In the genomic region with DNA sequence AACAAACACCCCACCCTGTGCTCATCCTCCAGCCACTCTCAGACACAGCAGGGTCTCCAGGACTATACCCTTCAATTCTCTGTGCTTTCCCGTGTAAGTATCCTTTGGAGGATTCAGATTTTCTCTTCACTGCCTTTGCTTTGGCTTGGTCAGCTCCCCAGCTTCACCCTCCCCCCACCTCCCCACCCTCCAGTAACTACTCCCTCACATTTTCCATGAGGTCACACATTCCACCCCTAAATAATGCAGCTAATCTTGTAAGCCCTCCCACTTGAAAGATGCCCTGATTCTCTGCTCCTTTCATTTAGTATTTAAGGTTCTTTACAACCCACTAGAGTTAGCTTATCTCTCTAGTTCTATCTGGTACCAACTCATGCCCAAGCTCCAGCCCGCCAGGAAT, we compare ENCODE assay signal across 19 mouse cellular contexts.
A peak's percentile ranks its signal among the peaks of the same experiment; 100 is the strongest.
DNase-seq lines count a peak whose midpoint lies in the region; ATAC-seq and TF ChIP-seq lines count a peak whose summit lies in the region.
"Had no signal": no experiment of that assay in that cellular context is flagged by ENCODE, and none has a peak within 500 bp of the region (broad histone marks: within the 10 kb centered on the region; RNA-seq: fewer than 3 reads in every experiment).

No protein-coding gene starts in this region.

- no peaks in the 10 kb centered on the region for H3K9me3 ChIP-seq in intestine, embryonic 14.5 days (ENCODE audit: control insufficient read depth, low read length)
- H3K9me3 ChIP-seq in intestine, embryonic 16.5 days (ENCODE audit: control insufficient read depth, low read length), result no peaks in the 10 kb centered on the region
- H3K9me3 ChIP-seq in lung, postnatal 0 days (ENCODE audit: low read length), result no peaks in the 10 kb centered on the region
- no peaks in the 10 kb centered on the region for H3K9me3 ChIP-seq in embryonic facial prominence, embryonic 11.5 days (replicated peaks; ENCODE audit: control insufficient read depth, low read length)
- no peaks in the 10 kb centered on the region for H3K9me3 ChIP-seq in midbrain, postnatal 0 days (ENCODE audit: low read length)
- H3K9me3 ChIP-seq: hindbrain, embryonic 12.5 days; kidney, embryonic 15.5 days; liver, embryonic 12.5 days; neural tube, embryonic 13.5 days had no signal

- no peaks in the 10 kb centered on the region for H3K27me3 ChIP-seq in intestine, embryonic 14.5 days (replicated peaks; ENCODE audit: control insufficient read depth, insufficient read depth, low read length)
- no peaks in the 10 kb centered on the region for H3K27me3 ChIP-seq in intestine, embryonic 16.5 days (replicated peaks; ENCODE audit: control insufficient read depth, insufficient read depth, low read length)
- H3K27me3 ChIP-seq in lung, postnatal 0 days (replicated peaks; ENCODE audit: insufficient read depth, low read length), result no peaks in the 10 kb centered on the region
- no peaks in the 10 kb centered on the region for H3K27me3 ChIP-seq in embryonic facial prominence, embryonic 11.5 days (ENCODE audit: control insufficient read depth, insufficient read depth, low read length)
- no peaks in the 10 kb centered on the region for H3K27me3 ChIP-seq in splenic B cell, adult 2 months (ENCODE audit: control insufficient read depth, insufficient read depth, low read length, poor library complexity, severe bottlenecking)
- H3K27me3 ChIP-seq in midbrain, postnatal 0 days (ENCODE audit: insufficient read depth, low read length), result no peaks in the 10 kb centered on the region
- H3K27me3 ChIP-seq: hindbrain, embryonic 12.5 days; kidney, embryonic 15.5 days; liver, embryonic 12.5 days; neural tube, embryonic 13.5 days had no signal

- H3K36me3 ChIP-seq in intestine, embryonic 14.5 days (ENCODE audit: control insufficient read depth, insufficient read depth, low read length), result no peaks in the 10 kb centered on the region
- no peaks in the 10 kb centered on the region for H3K36me3 ChIP-seq in intestine, embryonic 16.5 days (ENCODE audit: control insufficient read depth, insufficient read depth, low read length)
- H3K36me3 ChIP-seq in lung, postnatal 0 days (ENCODE audit: insufficient read depth, low read length), result no peaks in the 10 kb centered on the region
- no peaks in the 10 kb centered on the region for H3K36me3 ChIP-seq in embryonic facial prominence, embryonic 11.5 days (replicated peaks; ENCODE audit: control insufficient read depth, insufficient read depth, low read depth, low read length)
- H3K36me3 ChIP-seq in splenic B cell, adult 2 months (ENCODE audit: control insufficient read depth, insufficient read depth, low read length, poor library complexity, severe bottlenecking), result no peaks in the 10 kb centered on the region
- H3K36me3 ChIP-seq in midbrain, postnatal 0 days (ENCODE audit: insufficient read depth, low read length), result no peaks in the 10 kb centered on the region
- H3K36me3 ChIP-seq: G1E; hindbrain, embryonic 12.5 days; kidney, embryonic 15.5 days; liver, embryonic 12.5 days; neural tube, embryonic 13.5 days had no signal

- H3K9ac ChIP-seq in intestine, embryonic 14.5 days (ENCODE audit: low read length), result no peak overlapping the region
- H3K9ac ChIP-seq in intestine, embryonic 16.5 days (ENCODE audit: low read depth, low read length), result no peak overlapping the region
- no peak overlapping the region for H3K9ac ChIP-seq in lung, postnatal 0 days (replicated peaks; ENCODE audit: low read depth)
- no peak overlapping the region for H3K9ac ChIP-seq in embryonic facial prominence, embryonic 11.5 days (replicated peaks; ENCODE audit: low read length)
- H3K9ac ChIP-seq in midbrain, postnatal 0 days (replicated peaks; ENCODE audit: low read length, poor library complexity, severe bottlenecking), result no peak overlapping the region
- H3K9ac ChIP-seq: hindbrain, embryonic 12.5 days; kidney, embryonic 15.5 days; liver, embryonic 12.5 days; neural tube, embryonic 13.5 days had no signal

- no peak for TF ChIP-seq EP300 in lung, postnatal 0 days (IDR thresholded peaks at IDR 0.05)

- no peak overlapping the region for H3K4me3 ChIP-seq in intestine, embryonic 14.5 days (ENCODE audit: low read depth, low read length)
- H3K4me3 ChIP-seq in intestine, embryonic 16.5 days (ENCODE audit: low read length), result no peak overlapping the region
- no peak overlapping the region for H3K4me3 ChIP-seq in lung, postnatal 0 days (ENCODE audit: low read depth, low read length)
- H3K4me3 ChIP-seq in embryonic facial prominence, embryonic 11.5 days (ENCODE audit: low read depth, low read length), result no peak overlapping the region
- H3K4me3 ChIP-seq in midbrain, postnatal 0 days (ENCODE audit: low read depth, low read length), result no peak overlapping the region
- H3K4me3 ChIP-seq: hindbrain, embryonic 12.5 days; kidney, embryonic 15.5 days; liver, embryonic 12.5 days; neural tube, embryonic 13.5 days had no signal

- WGBS in intestine, embryonic 14.5 days, result 32% methylated on average over 2 of the region's 2 CpGs
- 35% methylated on average over 2 of the region's 2 CpGs for WGBS in intestine, embryonic 16.5 days
- 28% methylated on average over 2 of the region's 2 CpGs for WGBS in lung, postnatal 0 days
- WGBS in embryonic facial prominence, embryonic 11.5 days, result 38% methylated on average over 2 of the region's 2 CpGs
- 40% methylated on average over 2 of the region's 2 CpGs for WGBS in midbrain, postnatal 0 days

- H3K4me2 ChIP-seq in intestine, embryonic 14.5 days (ENCODE audit: low read length), result no peak overlapping the region
- no peak overlapping the region for H3K4me2 ChIP-seq in intestine, embryonic 16.5 days (ENCODE audit: low read depth, low read length)
- no peak overlapping the region for H3K4me2 ChIP-seq in lung, postnatal 0 days (replicated peaks; ENCODE audit: low read depth, low read length)
- H3K4me2 ChIP-seq in embryonic facial prominence, embryonic 11.5 days (ENCODE audit: low read depth, low read length), result no peak overlapping the region
- H3K4me2 ChIP-seq in midbrain, postnatal 0 days (ENCODE audit: low read depth, low read length, poor library complexity, severe bottlenecking), result no peak overlapping the region
- H3K4me2 ChIP-seq: hindbrain, embryonic 12.5 days; kidney, embryonic 15.5 days; liver, embryonic 12.5 days; neural tube, embryonic 13.5 days had no signal

- ATAC-seq in intestine, embryonic 14.5 days (replicated peaks; ENCODE audit: low FRiP score, low TSS enrichment, low read depth), result no peak
- no peak for ATAC-seq in intestine, embryonic 16.5 days
- ATAC-seq in lung, postnatal 0 days, result no peak
- ATAC-seq in embryonic facial prominence, embryonic 11.5 days (replicated peaks; ENCODE audit: insufficient number of reproducible peaks, low FRiP score, low TSS enrichment, low read depth), result no peak
- no peak for ATAC-seq in midbrain, postnatal 0 days (ENCODE audit: low FRiP score)
- ATAC-seq: liver, embryonic 12.5 days had no signal

- H3K27ac ChIP-seq in intestine, embryonic 14.5 days (ENCODE audit: low read depth), result 0 out of 2 replicates have a peak overlapping the region, but pooled peaks have one; percentile 34
- no peak overlapping the region for H3K27ac ChIP-seq in intestine, embryonic 16.5 days (ENCODE audit: low read length)
- no peak overlapping the region for H3K27ac ChIP-seq in lung, postnatal 0 days (ENCODE audit: low read length)
- no peak overlapping the region for H3K27ac ChIP-seq in embryonic facial prominence, embryonic 11.5 days (replicated peaks; ENCODE audit: low read depth, low read length)
- no peak overlapping the region for H3K27ac ChIP-seq in midbrain, postnatal 0 days (ENCODE audit: low read depth, low read length)
- H3K27ac ChIP-seq: hindbrain, embryonic 12.5 days; kidney, embryonic 15.5 days; liver, embryonic 12.5 days; neural tube, embryonic 13.5 days had no signal

- no peak for DNase-seq in intestine, embryonic 14.5 days (ENCODE audit: low spot score)
- peak; percentile 30 for DNase-seq in lung, postnatal 0 days (ENCODE audit: low spot score)
- no peak for DNase-seq in lung, adult 18-20 months
- peak; percentile 22 for DNase-seq in embryonic facial prominence, embryonic 11.5 days (ENCODE audit: low spot score)
- peak; percentile 32 for DNase-seq in splenic B cell, adult 2 months (ENCODE audit: low read depth, low spot score)
- no peak for DNase-seq in midbrain, postnatal 0 days (ENCODE audit: low spot score)
- DNase-seq in thymus, postnatal 36 days, result no peak
- DNase-seq: adrenal gland, postnatal 14 days; cerebellum, postnatal 10 days; embryo, embryonic 11 days; gastrocnemius, postnatal 14 days; lung, postnatal 14 days; thymus, postnatal 14 days had no signal

- TF ChIP-seq CTCF in lung, postnatal 0 days (IDR thresholded peaks at IDR 0.05), result no peak
- no peak for TF ChIP-seq CTCF in midbrain, postnatal 0 days (IDR thresholded peaks at IDR 0.05)

- H3K4me1 ChIP-seq in intestine, embryonic 14.5 days (replicated peaks; ENCODE audit: control insufficient read depth, insufficient read depth, low read length), result peaks cover 6% of the 10 kb centered on the region; the same call in 1 of the 2 replicates
- H3K4me1 ChIP-seq in intestine, embryonic 16.5 days (ENCODE audit: control insufficient read depth, insufficient read depth, low read length), result no peaks in the 10 kb centered on the region
- H3K4me1 ChIP-seq in lung, postnatal 0 days (ENCODE audit: insufficient read depth, low read depth, low read length), result no peaks in the 10 kb centered on the region
- H3K4me1 ChIP-seq in embryonic facial prominence, embryonic 11.5 days (ENCODE audit: control insufficient read depth, insufficient read depth, low read length), result no peaks in the 10 kb centered on the region
- no peaks in the 10 kb centered on the region for H3K4me1 ChIP-seq in midbrain, postnatal 0 days (ENCODE audit: insufficient read depth, low read length)
- H3K4me1 ChIP-seq: liver, embryonic 12.5 days had no signal

Comparison
In these comparisons a context has a peak if more than half of its experiments do, and no peak if none do; other contexts are left out.
1. DNase-seq: peak in lung, postnatal 0 days (single experiment), embryonic facial prominence, embryonic 11.5 days (single experiment) and splenic B cell, adult 2 months (single experiment); none in intestine, embryonic 14.5 days (single experiment), lung, adult 18-20 months (0 of 2), midbrain, postnatal 0 days (single experiment) and thymus, postnatal 36 days (0 of 2).